Mouse (Mus musculus): ENCODE measurements around the gene Cldnd1.

DNA sequence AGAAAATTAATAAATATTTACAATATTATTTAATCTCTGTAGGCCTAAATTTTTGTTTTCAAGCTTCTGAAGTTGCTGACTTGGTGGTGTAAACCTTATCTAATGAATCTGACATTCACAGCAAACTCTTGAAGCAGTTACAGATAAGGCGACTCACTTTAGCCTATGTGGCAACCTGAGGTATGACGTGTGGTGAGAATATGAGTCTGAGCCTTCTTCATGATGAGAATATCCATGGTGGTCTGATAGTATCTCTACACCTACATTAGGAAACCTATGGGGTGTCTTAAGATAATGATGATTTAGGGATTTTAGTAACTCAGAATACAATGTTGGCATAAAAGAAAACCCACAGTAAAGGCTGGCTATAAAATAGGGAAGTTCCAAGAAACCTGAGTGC is 5.4 kb upstream of the Cldnd1 start:
- TF ChIP-seq CTCF (conservative IDR thresholded peaks at IDR 0.05; ENCODE audit: insufficient read depth, insufficient read length, low read depth, low read length), result no peak
- no peak for TF ChIP-seq POLR2A (IDR thresholded peaks at IDR 0.05; ENCODE audit: low read depth, low read length)
